Mouse (Mus musculus): ENCODE measurements around the gene Snx29. TPM values are rescaled to one million over a fixed set of nuclear protein-coding genes. Genes with fewer than 3 reads are reported as not detected.

The Snx29 gene
- polyA plus RNA-seq, 1 experiment from 2014 or later = 19.2 TPM

DNA sequence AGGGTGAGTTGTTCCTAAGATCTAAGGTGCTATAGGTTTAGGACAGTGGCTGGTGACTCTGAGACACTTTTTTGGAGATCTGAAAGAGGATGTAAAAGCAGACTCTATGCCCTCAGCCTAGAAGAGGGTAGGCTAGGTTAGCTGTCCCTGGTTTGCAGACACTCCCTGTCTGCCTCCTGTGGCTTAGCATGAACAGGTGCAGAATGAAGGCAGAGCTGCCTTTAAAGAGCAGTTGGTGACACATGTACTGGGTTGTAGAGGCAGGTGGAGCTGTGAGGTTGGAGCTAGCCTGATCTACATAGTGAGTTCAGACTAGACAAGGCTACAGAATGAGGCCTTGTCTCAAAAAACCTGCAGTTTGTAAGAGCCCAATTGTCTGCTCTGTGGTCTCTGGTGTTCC, 427.9 kb downstream of the Snx29 start:
- H3K9me3 ChIP-seq (replicated peaks) = no peaks in the 10 kb centered on the region
- no peaks in the 10 kb centered on the region for H3K36me3 ChIP-seq
- no peak overlapping the region for H3K27ac ChIP-seq
- no peaks in the 10 kb centered on the region for H3K4me1 ChIP-seq
- H3K27me3 ChIP-seq = no peaks in the 10 kb centered on the region
- H3K4me2 ChIP-seq (replicated peaks) = no peak overlapping the region
- H3K4me3 ChIP-seq = no peak overlapping the region
- no peak for ATAC-seq (ENCODE audit: low FRiP score)
- H3K9ac ChIP-seq = no peak overlapping the region

DNA sequence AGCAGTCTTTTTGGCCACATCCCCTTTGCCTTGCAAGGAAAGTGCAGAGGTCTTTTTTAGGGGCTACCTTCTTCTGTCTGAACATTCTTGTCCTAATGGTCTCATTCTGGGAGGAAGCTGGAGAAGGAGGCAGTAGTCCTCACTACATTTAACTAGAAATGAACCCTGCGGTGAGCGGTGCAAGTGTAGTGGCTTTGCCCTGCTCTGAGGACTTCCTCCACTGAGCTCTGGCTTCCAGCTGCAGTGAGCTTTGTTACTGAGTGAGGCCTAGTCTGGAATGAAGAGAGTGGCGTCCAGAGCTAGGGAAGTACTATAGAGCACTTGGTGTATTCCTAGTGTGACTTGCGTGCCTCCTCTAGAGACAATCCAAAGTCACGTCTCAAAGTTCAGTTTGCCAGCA, 429.8 kb downstream of the Snx29 start:
- Histone ChIP-seq H3K36me3 (no peaks in the 10 kb centered on the region), H3K9ac (no peak overlapping the region), H3K9me3 (replicated peaks) (no peaks in the 10 kb centered on the region), H3K27ac (no peak overlapping the region), H3K4me3 (no peak overlapping the region), H3K4me1 (no peaks in the 10 kb centered on the region), H3K27me3 (no peaks in the 10 kb centered on the region), H3K4me2 (replicated peaks) (no peak overlapping the region)
- 84% methylated on average over 5 of the region's 5 CpGs for WGBS
- no peak for ATAC-seq (ENCODE audit: low FRiP score)

DNA sequence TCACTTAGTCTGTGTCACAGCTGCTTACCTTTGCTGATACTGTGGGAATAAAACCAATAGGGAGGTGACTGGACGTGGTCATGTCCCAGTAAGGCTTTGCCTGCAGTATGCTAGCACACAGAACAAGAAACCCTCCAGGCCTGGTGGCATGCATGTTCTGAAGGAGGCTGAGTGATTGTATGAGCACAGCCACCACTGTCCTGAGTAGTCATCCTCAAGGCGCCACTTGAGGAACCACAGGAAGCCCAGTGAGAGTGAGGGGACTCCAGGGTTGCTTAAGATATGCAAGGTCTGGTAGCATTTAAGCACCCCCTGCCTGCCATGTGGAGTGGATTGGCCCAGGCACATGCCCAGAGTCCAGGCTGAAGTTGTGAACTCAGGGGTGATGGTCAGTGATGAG, 430.8 kb downstream of the Snx29 start:
- Histone ChIP-seq H3K27me3 (no peaks in the 10 kb centered on the region), H3K4me1 (no peaks in the 10 kb centered on the region), H3K4me3 (no peak overlapping the region), H3K9ac (no peak overlapping the region), H3K27ac (no peak overlapping the region), H3K36me3 (no peaks in the 10 kb centered on the region), H3K4me2 (replicated peaks) (no peak overlapping the region), H3K9me3 (replicated peaks) (no peaks in the 10 kb centered on the region)
- 86% methylated on average over 2 of the region's 2 CpGs for WGBS
- no peak for ATAC-seq (ENCODE audit: low FRiP score)

DNA sequence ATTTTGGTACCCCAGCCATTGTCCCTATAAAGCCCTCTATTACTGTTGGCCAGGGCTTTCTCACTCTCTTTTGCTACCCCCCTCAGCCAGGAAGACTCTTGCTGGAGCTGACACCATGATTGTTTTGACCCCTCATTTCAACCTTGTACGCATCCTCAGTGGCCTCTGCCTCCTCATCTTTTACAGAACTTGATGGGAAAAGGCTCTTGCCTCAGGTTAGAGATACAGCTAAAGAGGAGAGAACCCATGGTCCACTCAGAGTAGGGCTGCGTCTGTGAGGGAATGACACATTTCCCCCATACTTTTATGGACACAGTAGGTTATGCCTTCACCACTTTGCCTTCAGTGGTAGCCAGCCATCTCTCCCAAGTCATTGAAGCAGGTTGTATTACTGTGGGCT, 431.4 kb downstream of the Snx29 start:
- H3K27me3 ChIP-seq = no peaks in the 10 kb centered on the region
- H3K4me3 ChIP-seq = no peak overlapping the region
- H3K36me3 ChIP-seq = no peaks in the 10 kb centered on the region
- ATAC-seq (ENCODE audit: low FRiP score) = no peak
- no peak overlapping the region for H3K9ac ChIP-seq
- no peaks in the 10 kb centered on the region for H3K9me3 ChIP-seq (replicated peaks)
- no peak overlapping the region for H3K4me2 ChIP-seq (replicated peaks)
- WGBS = 89% methylated on average over 2 of the region's 2 CpGs
- no peak overlapping the region for H3K27ac ChIP-seq
- no peaks in the 10 kb centered on the region for H3K4me1 ChIP-seq

DNA sequence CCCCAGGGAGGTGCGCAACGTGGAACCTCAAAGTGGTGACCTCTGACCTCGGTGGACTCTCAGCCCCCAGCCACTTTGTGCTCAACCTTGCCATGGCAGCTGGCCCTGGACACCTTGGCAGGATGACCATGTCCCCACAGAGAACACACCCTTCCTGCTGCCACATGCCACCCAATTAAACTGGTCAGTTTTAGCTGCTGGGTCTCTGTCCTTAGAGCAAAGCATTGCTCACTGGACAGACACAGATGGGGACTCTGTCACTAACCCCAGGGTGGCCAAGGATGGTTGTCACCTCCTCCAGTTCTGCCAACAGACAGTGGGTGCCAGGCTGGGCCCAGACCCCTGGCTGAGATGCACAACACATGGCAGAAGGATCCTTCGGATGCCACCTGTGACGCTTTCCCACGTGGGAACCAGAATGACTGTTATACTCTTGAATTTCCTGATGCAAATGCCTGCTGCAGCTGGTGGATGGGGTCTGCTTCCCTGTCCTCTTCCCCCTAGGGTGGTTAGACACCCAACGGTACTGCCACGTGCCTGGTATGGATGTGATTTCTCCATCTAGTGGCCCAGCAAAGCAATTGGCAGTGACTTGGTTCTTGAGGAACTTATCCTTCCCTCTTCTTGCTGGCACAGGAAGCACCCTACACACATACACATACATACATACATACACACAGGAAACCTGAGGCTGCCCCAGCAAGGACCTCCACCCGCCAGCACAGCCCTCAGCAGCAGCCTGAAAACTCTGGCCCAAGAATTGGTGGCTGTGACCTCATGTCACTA, 432.8 kb downstream of the Snx29 start:
- H3K4me3 ChIP-seq = no peak overlapping the region
- H3K36me3 ChIP-seq = no peaks in the 10 kb centered on the region
- 85% methylated on average over 9 of the region's 9 CpGs for WGBS
- no peaks in the 10 kb centered on the region for H3K27me3 ChIP-seq
- no peak for ATAC-seq (ENCODE audit: low FRiP score)
- H3K4me2 ChIP-seq (replicated peaks) = no peak overlapping the region
- H3K4me1 ChIP-seq = no peaks in the 10 kb centered on the region
- no peak overlapping the region for H3K9ac ChIP-seq
- no peak overlapping the region for H3K27ac ChIP-seq
- no peaks in the 10 kb centered on the region for H3K9me3 ChIP-seq (replicated peaks)

DNA sequence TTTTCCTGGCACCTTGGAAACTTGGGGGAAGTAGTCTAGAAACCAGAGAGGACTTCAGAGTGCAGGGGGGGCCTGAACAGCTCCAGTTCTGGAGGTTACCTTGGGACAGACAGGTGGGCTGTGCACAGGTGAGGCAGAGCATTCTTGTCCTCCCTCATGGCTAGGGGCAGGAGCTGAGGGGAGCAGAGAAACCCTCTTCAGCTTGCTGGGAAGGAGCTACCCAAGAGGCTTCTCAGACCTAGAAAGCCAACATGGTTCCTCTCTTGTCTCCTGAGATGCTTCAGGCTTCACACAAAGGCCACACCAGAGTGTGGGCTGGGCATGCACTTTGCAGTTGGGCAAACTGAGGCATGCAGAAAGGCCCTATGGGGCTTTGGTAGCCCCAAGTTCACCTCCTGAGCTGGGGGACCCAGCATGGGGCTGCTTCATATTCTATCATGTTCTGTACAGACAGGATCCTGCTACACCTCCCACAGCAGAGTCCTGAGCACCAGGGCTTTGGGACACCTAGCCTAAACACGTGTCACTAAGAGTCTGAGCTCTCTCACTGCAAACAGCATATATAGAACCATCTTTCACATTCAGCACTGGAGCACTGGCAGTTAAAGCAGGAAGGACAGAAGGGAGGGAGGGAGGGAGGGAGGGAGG, 434.0 kb downstream of the Snx29 start:
- no peak overlapping the region for H3K27ac ChIP-seq
- WGBS = 71% methylated on average over 1 of the region's 1 CpGs
- H3K4me3 ChIP-seq = no peak overlapping the region
- H3K4me1 ChIP-seq = no peaks in the 10 kb centered on the region
- no peaks in the 10 kb centered on the region for H3K9me3 ChIP-seq (replicated peaks)
- H3K4me2 ChIP-seq (replicated peaks) = no peak overlapping the region
- no peak for ATAC-seq (ENCODE audit: low FRiP score)
- H3K9ac ChIP-seq = no peak overlapping the region
- H3K36me3 ChIP-seq = no peaks in the 10 kb centered on the region
- H3K27me3 ChIP-seq = no peaks in the 10 kb centered on the region

DNA sequence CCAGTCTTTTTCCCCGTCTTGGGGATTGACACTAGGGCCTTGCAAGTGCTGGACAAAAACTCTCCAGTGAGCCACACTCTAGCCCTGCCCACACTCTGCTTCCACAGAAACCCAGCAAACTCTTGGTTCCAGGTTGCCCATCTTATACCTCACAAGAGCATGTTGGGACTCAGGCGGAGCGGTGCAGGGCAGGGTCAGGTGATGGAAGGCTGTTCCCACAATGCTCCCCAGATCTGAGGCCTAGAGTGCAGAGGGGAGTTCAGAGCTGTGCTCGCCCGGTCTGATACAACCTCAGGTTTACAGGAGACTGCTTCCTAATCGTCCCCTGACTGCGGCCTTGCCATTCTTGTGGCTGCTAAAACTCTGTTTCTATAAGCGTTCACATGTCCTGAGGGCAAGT, 434.8 kb downstream of the Snx29 start:
- WGBS = 88% methylated on average over 8 of the region's 8 CpGs
- no peak for ATAC-seq (ENCODE audit: low FRiP score)
- Histone ChIP-seq H3K4me3 (no peak overlapping the region), H3K9me3 (replicated peaks) (no peaks in the 10 kb centered on the region), H3K4me1 (no peaks in the 10 kb centered on the region), H3K27me3 (no peaks in the 10 kb centered on the region), H3K27ac (no peak overlapping the region), H3K4me2 (replicated peaks) (no peak overlapping the region), H3K36me3 (no peaks in the 10 kb centered on the region), H3K9ac (no peak overlapping the region)

DNA sequence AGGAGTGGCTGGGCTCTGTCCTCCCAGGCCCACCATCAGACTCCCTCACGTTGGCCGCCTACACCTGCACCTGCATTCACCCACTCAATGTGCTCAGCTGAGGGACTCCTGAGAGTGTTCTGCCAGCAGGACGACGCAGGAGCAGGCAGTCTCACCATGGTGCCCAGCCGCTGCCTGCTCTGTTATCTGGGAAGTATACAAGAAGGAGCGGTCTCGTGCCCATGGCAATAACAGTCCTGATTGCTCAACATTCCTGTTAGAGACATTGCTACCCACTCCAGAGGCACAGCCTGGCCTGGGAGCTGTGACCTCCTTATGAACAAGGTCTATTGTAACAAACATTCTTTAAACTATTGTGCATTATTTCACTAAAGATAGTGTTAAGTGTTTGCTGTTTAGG, 435.2 kb downstream of the Snx29 start:
- no peak overlapping the region for H3K4me3 ChIP-seq
- H3K4me1 ChIP-seq = no peaks in the 10 kb centered on the region
- H3K36me3 ChIP-seq = no peaks in the 10 kb centered on the region
- H3K9ac ChIP-seq = no peak overlapping the region
- H3K27me3 ChIP-seq = no peaks in the 10 kb centered on the region
- H3K9me3 ChIP-seq (replicated peaks) = no peaks in the 10 kb centered on the region
- no peak for ATAC-seq (ENCODE audit: low FRiP score)
- 87% methylated on average over 7 of the region's 7 CpGs for WGBS
- H3K27ac ChIP-seq = no peak overlapping the region
- H3K4me2 ChIP-seq (replicated peaks) = no peak overlapping the region

DNA sequence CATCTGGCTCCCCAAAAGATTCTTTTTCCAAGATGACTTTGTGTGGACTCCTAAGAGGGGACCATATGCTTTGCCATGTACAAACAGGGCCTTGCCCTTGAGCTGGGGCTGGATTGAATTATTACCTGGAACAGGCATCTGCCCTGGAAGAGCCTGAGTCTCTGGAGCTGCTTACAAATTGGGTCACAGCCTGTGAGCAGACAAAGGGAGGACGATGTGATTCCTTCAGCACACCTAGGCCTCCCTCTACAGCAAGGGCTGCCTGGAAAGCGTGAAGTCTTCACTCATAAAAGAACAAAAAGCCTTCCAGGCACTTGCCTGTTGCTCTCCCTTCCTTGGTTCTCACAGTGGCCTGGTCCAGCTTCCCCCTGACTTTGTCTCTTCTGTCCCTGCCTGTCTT, 449.6 kb downstream of the Snx29 start:
- no peak overlapping the region for H3K4me3 ChIP-seq
- H3K4me2 ChIP-seq (replicated peaks) = no peak overlapping the region
- H3K36me3 ChIP-seq = no peaks in the 10 kb centered on the region
- no peak overlapping the region for H3K9ac ChIP-seq
- peaks cover 10% of the 10 kb centered on the region for H3K9me3 ChIP-seq (replicated peaks)
- H3K4me1 ChIP-seq = no peaks in the 10 kb centered on the region
- WGBS = 68% methylated on average over 2 of the region's 2 CpGs
- H3K27ac ChIP-seq = no peak overlapping the region
- no peaks in the 10 kb centered on the region for H3K27me3 ChIP-seq
- ATAC-seq (ENCODE audit: low FRiP score) = no peak

DNA sequence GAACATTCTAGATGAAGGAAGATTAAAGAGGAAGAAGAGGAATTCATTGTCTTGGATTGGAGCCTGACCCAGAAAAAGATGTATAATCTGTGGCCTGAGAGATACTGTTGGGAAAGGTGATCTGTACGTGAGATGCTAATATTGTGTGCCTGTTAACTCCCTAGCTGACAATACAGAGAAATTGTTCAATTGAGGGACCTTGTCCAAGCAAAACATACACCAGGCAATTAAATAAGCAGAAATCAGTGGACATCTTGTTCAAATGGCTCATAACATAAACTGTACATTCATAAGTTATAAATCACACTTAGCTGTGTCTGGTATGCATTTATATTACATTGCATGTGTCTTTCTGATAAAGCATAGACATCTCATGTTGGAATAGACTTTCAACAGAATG, 451.6 kb downstream of the Snx29 start:
- Histone ChIP-seq H3K9ac (no peak overlapping the region), H3K4me2 (replicated peaks) (no peak overlapping the region), H3K27me3 (no peaks in the 10 kb centered on the region), H3K36me3 (no peaks in the 10 kb centered on the region), H3K4me3 (no peak overlapping the region), H3K27ac (no peak overlapping the region), H3K4me1 (no peaks in the 10 kb centered on the region), H3K9me3 (replicated peaks) (peaks cover 10% of the 10 kb centered on the region)
- no peak for ATAC-seq (ENCODE audit: low FRiP score)
- WGBS = 88% methylated on average over 1 of the region's 1 CpGs

DNA sequence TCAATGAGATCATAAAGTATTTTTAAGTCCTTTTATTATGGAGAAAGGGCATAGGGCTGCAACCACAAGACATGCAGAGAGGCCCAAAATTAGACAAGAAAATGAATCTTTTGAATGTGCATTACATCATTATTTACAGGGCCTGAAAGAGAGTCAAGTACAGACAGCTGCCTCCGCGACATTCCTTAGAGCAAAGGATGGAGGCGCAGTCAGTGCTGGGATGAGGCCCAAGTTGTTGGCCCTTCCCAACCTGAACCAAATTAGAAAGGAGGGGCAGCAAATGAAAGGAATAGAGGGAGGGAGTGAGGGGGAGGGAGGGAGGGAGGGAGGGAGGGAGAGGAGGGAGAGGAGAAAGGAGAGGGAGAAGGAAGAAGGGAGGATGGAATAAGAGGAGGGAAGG, 453.8 kb downstream of the Snx29 start:
- Histone ChIP-seq H3K36me3 (no peaks in the 10 kb centered on the region), H3K27me3 (no peaks in the 10 kb centered on the region), H3K9me3 (replicated peaks) (no peaks in the 10 kb centered on the region), H3K4me1 (no peaks in the 10 kb centered on the region), H3K4me2 (replicated peaks) (no peak overlapping the region), H3K9ac (no peak overlapping the region), H3K27ac (no peak overlapping the region), H3K4me3 (no peak overlapping the region)
- WGBS = 80% methylated on average over 3 of the region's 3 CpGs
- ATAC-seq (ENCODE audit: low FRiP score) = no peak

DNA sequence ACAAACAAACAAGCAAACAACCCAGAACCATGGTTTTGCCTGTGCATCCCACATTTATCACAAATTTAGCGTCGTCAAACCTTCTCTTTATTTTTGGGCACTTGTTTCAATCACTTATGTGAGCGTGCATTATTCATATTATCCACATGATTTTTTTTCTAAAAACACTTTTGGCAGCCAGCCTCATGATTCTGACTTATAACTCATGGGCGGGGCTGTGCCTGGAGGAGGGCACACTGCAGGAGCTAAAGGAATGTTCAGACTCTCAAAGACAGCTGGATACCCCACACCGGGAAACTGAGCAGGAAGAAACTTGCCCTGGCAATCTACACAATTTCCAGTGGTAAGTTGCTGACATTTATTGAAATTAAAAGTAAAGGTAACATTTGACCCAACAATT, 455.5 kb downstream of the Snx29 start:
- no peaks in the 10 kb centered on the region for H3K36me3 ChIP-seq
- no peak overlapping the region for H3K9ac ChIP-seq
- no peak overlapping the region for H3K4me3 ChIP-seq
- no peak overlapping the region for H3K27ac ChIP-seq
- no peaks in the 10 kb centered on the region for H3K27me3 ChIP-seq
- no peak overlapping the region for H3K4me2 ChIP-seq (replicated peaks)
- no peaks in the 10 kb centered on the region for H3K9me3 ChIP-seq (replicated peaks)
- no peaks in the 10 kb centered on the region for H3K4me1 ChIP-seq
- no peak for ATAC-seq (ENCODE audit: low FRiP score)
- WGBS = 81% methylated on average over 5 of the region's 5 CpGs
